Mouse (Mus musculus) liver, adult 2 months (tissue): Measurements from ENCODE around the gene 9130019O22Rik. TPM values are rescaled to one million over a fixed set of nuclear protein-coding genes. Genes with fewer than 3 reads are reported as not detected.

Experiments used
- DNase-seq: peaks from one replicate; pipeline ENCODE4 v3.0.0-alpha.2; 2011; ENCODE audit warnings: low read depth, low spot score; ENCODE audit errors: extremely low read depth
- H3K27ac ChIP-seq: fragments of 200-500 bp; replicated peaks from 2 replicates; pipeline ENCODE4 v1.5.1; 2012; ENCODE audit warnings: low read depth, mild to moderate bottlenecking, control low read depth, inconsistent platforms, low read length; ENCODE audit not compliant: insufficient read depth
- H3K27me3 ChIP-seq: fragments of 200-500 bp; 2 replicates; pipeline ENCODE4 v1.6.1; 2012; ENCODE audit warnings: mild to moderate bottlenecking, moderate library complexity, low read length, inconsistent platforms; ENCODE audit not compliant: control insufficient read depth, insufficient read depth
- H3K36me3 ChIP-seq: fragments of 200-500 bp; 2 replicates; pipeline ENCODE4 v1.6.1; 2012; ENCODE audit warnings: low read length, inconsistent platforms; ENCODE audit not compliant: control insufficient read depth, insufficient read depth
- H3K4me1 ChIP-seq: fragments of 200-500 bp; 2 replicates; pipeline ENCODE4 v1.6.1; 2011; ENCODE audit warnings: low read length; ENCODE audit not compliant: control insufficient read depth, insufficient read depth
- H3K4me3 ChIP-seq: fragments of 200-500 bp; 2 replicates; pipeline ENCODE4 v1.5.1; 2011; ENCODE audit warnings: low read depth, mild to moderate bottlenecking, control low read depth, low read length, moderate library complexity; ENCODE audit not compliant: insufficient read depth
- H3K79me2 ChIP-seq: fragments of 200-500 bp; 2 replicates; pipeline ENCODE4 v1.6.1; 2012; ENCODE audit warnings: inconsistent platforms, mild to moderate bottlenecking, low read length, moderate library complexity; ENCODE audit not compliant: control insufficient read depth, insufficient read depth
- H3K9ac ChIP-seq: fragments of 200-500 bp; 2 replicates; pipeline ENCODE4 v1.6.1; 2012; ENCODE audit warnings: low read depth, mild to moderate bottlenecking, control low read depth, inconsistent platforms, low read length
- CTCF ChIP-seq: fragments of 200-500 bp; IDR thresholded peaks from 2 replicates; pipeline ENCODE4 v1.5.1; 2011; ENCODE audit warnings: low read depth, low read length, control low read depth
- POLR2A ChIP-seq: fragments of 200-500 bp; IDR thresholded peaks from 2 replicates; pipeline ENCODE4 v1.6.1; 2011; ENCODE audit warnings: low read length, control low read depth; ENCODE audit not compliant: insufficient read depth; ENCODE audit errors: extremely low read depth
- WGBS: fragments of 180-500 bp; shearing (Covaris S2); methylation state at CpG from one replicate; pipeline ENCODE4 v1.1.7; 2018; 5-methylcytosine and 5-hydroxymethylcytosine counted together
- polyA plus RNA-seq: library from polyadenylated mRNA; depleted of rRNA; stranded (reverse); fragments of >200 nt; gene quantifications from 2 replicates; pipeline ENCODE4 v1.2.3, GENCODE M21; 2012; rRNA removed
- total RNA-seq: library from RNA; depleted of rRNA; stranded (reverse); fragments of >200 nt; gene quantifications from 2 replicates; pipeline ENCODE4 v1.2.3, GENCODE M21; 2014; rRNA removed

Gene 9130019O22Rik
- total and polyA plus RNA-seq, 2 experiments = 2.0 TPM

DNA sequence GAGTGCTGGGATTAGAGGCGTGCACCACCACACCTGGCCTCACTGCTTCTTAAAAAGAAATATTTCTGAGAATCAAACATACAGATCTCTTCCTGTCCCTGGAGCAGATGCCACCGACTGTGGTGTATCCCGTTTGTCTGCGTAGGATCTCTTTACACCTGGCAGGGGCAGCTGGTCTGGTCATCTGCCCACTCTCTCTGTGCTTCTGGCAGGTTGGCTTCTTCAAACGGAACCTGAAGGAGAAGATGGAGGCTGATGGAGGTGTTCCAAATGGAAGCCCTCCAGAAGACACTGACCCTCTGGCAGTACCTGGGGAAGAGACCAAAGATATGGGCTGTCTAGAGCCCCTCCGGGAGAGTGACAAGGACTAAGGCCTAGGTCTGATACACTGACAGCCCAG lies 53.7 kb downstream of the 9130019O22Rik start:
- DNase-seq = no peak
- H3K36me3 ChIP-seq = no peaks in the 10 kb centered on the region
- H3K4me1 ChIP-seq = peaks cover 4% of the 10 kb centered on the region; the same call in 1 of the 2 replicates
- no peak overlapping the region for H3K4me3 ChIP-seq
- no peak overlapping the region for H3K9ac ChIP-seq
- TF ChIP-seq CTCF = no peak
- TF ChIP-seq POLR2A = no peak
- H3K27me3 ChIP-seq = no peaks in the 10 kb centered on the region
- WGBS = 89% methylated on average over 6 of the region's 6 CpGs
- H3K27ac ChIP-seq = no peak overlapping the region
- no peaks in the 10 kb centered on the region for H3K79me2 ChIP-seq

Other genes starting within 250 kb of the 9130019O22Rik start
- gene Spn, start 249.3 kb downstream of the 9130019O22Rik start, total RNA-seq = 0.27 and 0.28 TPM in 2 replicates
- gene Spn, start 249.3 kb downstream of the 9130019O22Rik start, polyA plus RNA-seq = 0.54 and 0.88 TPM in 2 replicates
- 12.4 and 12.6 TPM in 2 replicates for gene Cd2bp2, start 191.1 kb downstream of the 9130019O22Rik start, total RNA-seq
- gene Cd2bp2, start 191.1 kb downstream of the 9130019O22Rik start, polyA plus RNA-seq = 10.1 and 11.8 TPM in 2 replicates
- 5.3 and 7.0 TPM in 2 replicates for gene Tbc1d10b, start 178.7 kb downstream of the 9130019O22Rik start, total RNA-seq
- gene Tbc1d10b, start 178.7 kb downstream of the 9130019O22Rik start, polyA plus RNA-seq = 7.3 and 9.5 TPM in 2 replicates
- 1.5 and 8.6 TPM in 2 replicates for gene Mylpf, start 178.3 kb downstream of the 9130019O22Rik start, total RNA-seq
- gene Mylpf, start 178.3 kb downstream of the 9130019O22Rik start, polyA plus RNA-seq = 0.71 and 0.93 TPM in 2 replicates
- gene Zfp553, start 154.1 kb downstream of the 9130019O22Rik start, total RNA-seq = 2.3 and 2.9 TPM in 2 replicates
- gene Zfp553, start 154.1 kb downstream of the 9130019O22Rik start, polyA plus RNA-seq = 3.5 and 4.5 TPM in 2 replicates
- 1.4 and 1.5 TPM in 2 replicates for gene Sept1, start 154.0 kb downstream of the 9130019O22Rik start, total RNA-seq
- 3.5 and 4.0 TPM in 2 replicates for gene Sept1, start 154.0 kb downstream of the 9130019O22Rik start, polyA plus RNA-seq
- gene Zfp771, start 142.9 kb downstream of the 9130019O22Rik start, total RNA-seq = 19.6 and 30.1 TPM in 2 replicates
- 52.8 and 57.7 TPM in 2 replicates for gene Zfp771, start 142.9 kb downstream of the 9130019O22Rik start, polyA plus RNA-seq
- gene Dctpp1, start 126.5 kb downstream of the 9130019O22Rik start, total RNA-seq = 61.5 and 70.2 TPM in 2 replicates
- 70.7 and 73.4 TPM in 2 replicates for gene Dctpp1, start 126.5 kb downstream of the 9130019O22Rik start, polyA plus RNA-seq
- 939 and 948 TPM in 2 replicates for gene Sephs2, start 113.1 kb downstream of the 9130019O22Rik start, total RNA-seq
- 388 and 524 TPM in 2 replicates for gene Sephs2, start 113.1 kb downstream of the 9130019O22Rik start, polyA plus RNA-seq
- gene Itgal, start 90.9 kb downstream of the 9130019O22Rik start, total RNA-seq = 4.3 and 5.2 TPM in 2 replicates
- gene Itgal, start 90.9 kb downstream of the 9130019O22Rik start, polyA plus RNA-seq = 3.9 and 6.8 TPM in 2 replicates
- 7.7 and 9.5 TPM in 2 replicates for gene Zfp768, start 41.6 kb downstream of the 9130019O22Rik start, total RNA-seq
- gene Zfp768, start 41.6 kb downstream of the 9130019O22Rik start, polyA plus RNA-seq = 21.2 and 28.0 TPM in 2 replicates
- gene Zfp747, start 11.1 kb downstream of the 9130019O22Rik start, total RNA-seq = 3.6 and 3.7 TPM in 2 replicates
- gene Zfp747, start 11.1 kb downstream of the 9130019O22Rik start, polyA plus RNA-seq = 3.0 and 4.0 TPM in 2 replicates
- gene E430018J23Rik, start 6.5 kb upstream of the 9130019O22Rik start, total RNA-seq = 4.9 and 5.8 TPM in 2 replicates
- 5.4 and 7.7 TPM in 2 replicates for gene E430018J23Rik, start 6.5 kb upstream of the 9130019O22Rik start, polyA plus RNA-seq
- gene Zfp764, start 19.7 kb upstream of the 9130019O22Rik start, total RNA-seq = 1.8 and 2.5 TPM in 2 replicates
- gene Zfp764, start 19.7 kb upstream of the 9130019O22Rik start, polyA plus RNA-seq = 1.3 and 1.8 TPM in 2 replicates
- 2.9 and 3.0 TPM in 2 replicates for gene Zfp688, start 34.9 kb upstream of the 9130019O22Rik start, total RNA-seq
- gene Zfp688, start 34.9 kb upstream of the 9130019O22Rik start, polyA plus RNA-seq = 8.5 and 9.4 TPM in 2 replicates
- gene Zfp689, start 62.0 kb upstream of the 9130019O22Rik start, total RNA-seq = 0.47 and 0.74 TPM in 2 replicates
- 0.92 and 1.9 TPM in 2 replicates for gene Zfp689, start 62.0 kb upstream of the 9130019O22Rik start, polyA plus RNA-seq
- gene Prr14, start 72.4 kb upstream of the 9130019O22Rik start, total RNA-seq = 8.3 and 9.5 TPM in 2 replicates
- gene Prr14, start 72.4 kb upstream of the 9130019O22Rik start, polyA plus RNA-seq = 41.5 and 44.6 TPM in 2 replicates
- 3.6 and 6.4 TPM in 2 replicates for gene Fbrs, start 92.0 kb upstream of the 9130019O22Rik start, total RNA-seq
- gene Fbrs, start 92.0 kb upstream of the 9130019O22Rik start, polyA plus RNA-seq = 9.5 and 11.8 TPM in 2 replicates
- gene Srcap, start 124.8 kb upstream of the 9130019O22Rik start, total RNA-seq = 10.9 and 13.8 TPM in 2 replicates
- 8.9 and 9.6 TPM in 2 replicates for gene Srcap, start 124.8 kb upstream of the 9130019O22Rik start, polyA plus RNA-seq
- gene Gm42715, start 132.4 kb upstream of the 9130019O22Rik start, total RNA-seq = 4.6 and 7.7 TPM in 2 replicates
- gene Gm42715, start 132.4 kb upstream of the 9130019O22Rik start, polyA plus RNA-seq = 5.9 and 7.5 TPM in 2 replicates
- 2.7 and 2.8 TPM in 2 replicates for gene Tmem265, start 174.2 kb upstream of the 9130019O22Rik start, total RNA-seq
- gene Tmem265, start 174.2 kb upstream of the 9130019O22Rik start, polyA plus RNA-seq = 0.20 TPM in 1 of 2 replicates, not detected in the other
- 20.1 and 22.2 TPM in 2 replicates for gene Phkg2, start 186.2 kb upstream of the 9130019O22Rik start, total RNA-seq
- gene Phkg2, start 186.2 kb upstream of the 9130019O22Rik start, polyA plus RNA-seq = 33.4 and 40.5 TPM in 2 replicates
- 1.5 and 1.9 TPM in 2 replicates for gene Ccdc189, start 201.4 kb upstream of the 9130019O22Rik start, total RNA-seq
- 1.3 and 1.7 TPM in 2 replicates for gene Ccdc189, start 201.4 kb upstream of the 9130019O22Rik start, polyA plus RNA-seq
- gene Rnf40, start 201.6 kb upstream of the 9130019O22Rik start, total RNA-seq = 14.5 and 18.3 TPM in 2 replicates
- gene Rnf40, start 201.6 kb upstream of the 9130019O22Rik start, polyA plus RNA-seq = 12.4 and 13.6 TPM in 2 replicates
- gene Zfp629, start 228.6 kb upstream of the 9130019O22Rik start, total RNA-seq = 5.0 and 7.0 TPM in 2 replicates
- gene Zfp629, start 228.6 kb upstream of the 9130019O22Rik start, polyA plus RNA-seq = 4.8 and 5.8 TPM in 2 replicates